Mouse (Mus musculus) embryonic facial prominence, embryonic 13.5 days (tissue): ENCODE results near the gene Fam222b. TPM values are rescaled to one million over a fixed set of nuclear protein-coding genes. Genes with fewer than 3 reads are reported as not detected.

Source experiments
- ATAC-seq: fragments of 200-750 bp; cut with Nextera tagmentation; 2 replicates; pipeline ENCODE4 v1.8.0; 2017; ENCODE audit warnings: low read depth; ENCODE audit not compliant: insufficient number of reproducible peaks, insufficient read depth, low FRiP score, low TSS enrichment
- H3K27ac ChIP-seq: fragments of 300-500 bp; sonication (generic); 2 replicates; pipeline ENCODE4 v1.5.1; 2015; ENCODE audit warnings: moderate library complexity, mild to moderate bottlenecking, inconsistent platforms
- H3K27me3 ChIP-seq: fragments of 300-500 bp; sonication (generic); 2 replicates; pipeline ENCODE4 v1.6.1; 2015; ENCODE audit warnings: mild to moderate bottlenecking, inconsistent platforms
- H3K36me3 ChIP-seq: fragments of 300-500 bp; sonication (generic); 2 replicates; pipeline ENCODE4 v1.6.1; 2015; ENCODE audit warnings: mild to moderate bottlenecking, inconsistent platforms
- H3K4me1 ChIP-seq: fragments of 300-500 bp; sonication (generic); 2 replicates; pipeline ENCODE4 v1.6.1; 2015; ENCODE audit warnings: inconsistent platforms
- H3K4me2 ChIP-seq: fragments of 300-500 bp; sonication (generic); 2 replicates; pipeline ENCODE4 v1.6.1; 2015; ENCODE audit warnings: moderate library complexity, mild to moderate bottlenecking, inconsistent platforms
- H3K4me3 ChIP-seq: fragments of 300-500 bp; sonication (generic); 2 replicates; pipeline ENCODE4 v1.5.1; 2015; ENCODE audit warnings: mild to moderate bottlenecking, inconsistent platforms
- H3K9ac ChIP-seq: fragments of 300-500 bp; sonication (generic); 2 replicates; pipeline ENCODE4 v1.6.1; 2015; ENCODE audit warnings: mild to moderate bottlenecking, inconsistent platforms
- H3K9me3 ChIP-seq: fragments of 300-500 bp; sonication (generic); 2 replicates; pipeline ENCODE4 v1.6.1; 2016; ENCODE audit warnings: inconsistent platforms
- WGBS: fragments of 180-500 bp; shearing (Covaris S2); methylation state at CpG from one replicate; pipeline ENCODE4 v1.1.7; 2015; ENCODE audit warnings: mixed read lengths; 5-methylcytosine and 5-hydroxymethylcytosine counted together
- polyA plus RNA-seq: library from polyadenylated mRNA; unstranded; fragments of >200 nt; fragmentation: Nextera tagmentation; extraction: Ambion mirVana; gene quantifications from 2 replicates; pipeline ENCODE4 v1.2.1, GENCODE M21; 2015

Fam222b gene
- polyA plus RNA-seq, 1 experiment from 2014 or later = 16.9 TPM

- Histone ChIP-seq H3K4me2 (no peak overlapping the region), H3K4me1 (peaks cover 35% of the 10 kb centered on the region), H3K9me3 (no peaks in the 10 kb centered on the region), H3K4me3 (no peak overlapping the region), H3K27me3 (no peaks in the 10 kb centered on the region), H3K9ac (no peak overlapping the region), H3K27ac (no peak overlapping the region), H3K36me3 (peaks cover 75% of the 10 kb centered on the region)
- 86% methylated on average over 18 of the region's 18 CpGs for WGBS
- no peak for ATAC-seq
Observed at GRCm38 (mm10) chr11:78160171-78160570, 65.7 kb downstream of the Fam222b start.

- ATAC-seq = no peak
- Histone ChIP-seq H3K9ac (no peak overlapping the region), H3K4me3 (no peak overlapping the region)
Observed at GRCm38 (mm10) chr11:78160675-78161074, 66.2 kb downstream of the Fam222b start.

GRCm38 (mm10) chr11:78161169-78161568 is 66.7 kb downstream of the Fam222b start:
- Histone ChIP-seq H3K27me3 (no peaks in the 10 kb centered on the region), H3K9me3 (no peaks in the 10 kb centered on the region), H3K27ac (peak overlapping the region; percentile 60; the same call in 1 of the 2 replicates), H3K4me3 (peak overlapping the region; percentile 1; the same call in 1 of the 2 replicates), H3K4me1 (peaks cover 41% of the 10 kb centered on the region), H3K4me2 (no peak overlapping the region), H3K9ac (no peak overlapping the region), H3K36me3 (peaks cover 70% of the 10 kb centered on the region)
- no peak for ATAC-seq
- WGBS = 90% methylated on average over 14 of the region's 14 CpGs

More at GRCm38 (mm10) chr11:78160675-78161074, 66.2 kb downstream of the Fam222b start:
- H3K27me3 ChIP-seq = no peaks in the 10 kb centered on the region
- 0 out of 2 replicates have a peak overlapping the region, but pooled peaks have one; percentile 60 for H3K27ac ChIP-seq
- peaks cover 36% of the 10 kb centered on the region for H3K4me1 ChIP-seq
- peaks cover 72% of the 10 kb centered on the region for H3K36me3 ChIP-seq
- H3K9me3 ChIP-seq = no peaks in the 10 kb centered on the region
- H3K4me2 ChIP-seq = no peak overlapping the region
- WGBS = 86% methylated on average over 3 of the region's 3 CpGs

GRCm38 (mm10) chr11:78161968-78162367 is 67.5 kb downstream of the Fam222b start:
- H3K4me3 ChIP-seq = peak overlapping the region; percentile 91; the same call in 1 of the 2 replicates

GRCm38 (mm10) chr11:78162504-78162903 is 68.0 kb downstream of the Fam222b start:
- peaks cover 59% of the 10 kb centered on the region for H3K36me3 ChIP-seq
- WGBS = 51% methylated on average over 6 of the region's 6 CpGs
- no peaks in the 10 kb centered on the region for H3K27me3 ChIP-seq
- peaks cover 49% of the 10 kb centered on the region for H3K4me1 ChIP-seq
- H3K9ac ChIP-seq = peak overlapping the region; percentile 96
- ATAC-seq = no peak
- no peaks in the 10 kb centered on the region for H3K9me3 ChIP-seq
- H3K4me3 ChIP-seq = peak overlapping the region; percentile 91
- H3K27ac ChIP-seq = peak overlapping the region; percentile 99
- H3K4me2 ChIP-seq = peak overlapping the region; percentile 76

More at GRCm38 (mm10) chr11:78161968-78162367, 67.5 kb downstream of the Fam222b start:
- Histone ChIP-seq H3K4me1 (peaks cover 49% of the 10 kb centered on the region), H3K36me3 (peaks cover 64% of the 10 kb centered on the region), H3K4me2 (peak overlapping the region; percentile 76), H3K9me3 (no peaks in the 10 kb centered on the region), H3K27ac (peak overlapping the region; percentile 99), H3K9ac (no peak overlapping the region; the same call in 1 of the 2 replicates), H3K27me3 (no peaks in the 10 kb centered on the region)
- no peak for ATAC-seq
- WGBS = 41% methylated on average over 4 of the region's 4 CpGs

- ATAC-seq = no peak
- Histone ChIP-seq H3K4me2 (peak overlapping the region; percentile 76), H3K27ac (peak overlapping the region; percentile 99), H3K9ac (peak overlapping the region; percentile 96), H3K36me3 (peaks cover 54% of the 10 kb centered on the region), H3K4me3 (peak overlapping the region; percentile 91), H3K27me3 (no peaks in the 10 kb centered on the region), H3K9me3 (no peaks in the 10 kb centered on the region), H3K4me1 (peaks cover 49% of the 10 kb centered on the region)
- WGBS = 33% methylated on average over 2 of the region's 2 CpGs
Observed at GRCm38 (mm10) chr11:78163045-78163444, 68.6 kb downstream of the Fam222b start.

- H3K27me3 ChIP-seq = no peaks in the 10 kb centered on the region
- peak overlapping the region; percentile 91 for H3K4me3 ChIP-seq
- peak overlapping the region; percentile 96 for H3K9ac ChIP-seq
- peak; percentile 50 for ATAC-seq
- peak overlapping the region; percentile 99 for H3K27ac ChIP-seq
- H3K4me2 ChIP-seq = peak overlapping the region; percentile 76
- H3K36me3 ChIP-seq = peaks cover 45% of the 10 kb centered on the region
- WGBS = under 1% methylated on average over 22 of the region's 22 CpGs
- H3K9me3 ChIP-seq = no peaks in the 10 kb centered on the region
- peaks cover 47% of the 10 kb centered on the region for H3K4me1 ChIP-seq
Observed at GRCm38 (mm10) chr11:78163681-78164603, 69.5 kb downstream of the Fam222b start.

GRCm38 (mm10) chr11:78164604-78164923 is 70.1 kb downstream of the Fam222b start:
- Histone ChIP-seq H3K27ac (peak overlapping the region; percentile 99), H3K36me3 (peaks cover 40% of the 10 kb centered on the region), H3K4me3 (peak overlapping the region; percentile 91), H3K4me2 (peak overlapping the region; percentile 76), H3K9ac (peak overlapping the region; percentile 96), H3K27me3 (no peaks in the 10 kb centered on the region), H3K9me3 (no peaks in the 10 kb centered on the region), H3K4me1 (peaks cover 46% of the 10 kb centered on the region)
- ATAC-seq = no peak
- WGBS = under 1% methylated on average over 14 of the region's 14 CpGs

- H3K27me3 ChIP-seq = no peaks in the 10 kb centered on the region
- peak within 1 kb of the TSS; percentile 96 for H3K9ac ChIP-seq
- H3K27ac ChIP-seq = peak within 1 kb of the TSS; percentile 99
- peaks cover 34% of the 10 kb centered on the region for H3K36me3 ChIP-seq
- peak within 1 kb of the TSS; percentile 76 for H3K4me2 ChIP-seq
- under 1% methylated on average over 66 of the region's 78 CpGs for whole genome bisulfite sequencing
- H3K4me1 ChIP-seq = peaks cover 46% of the 10 kb centered on the region
- peak; percentile 69 for ATAC-seq
- no peaks in the 10 kb centered on the region for H3K9me3 ChIP-seq
- H3K4me3 ChIP-seq = peak within 1 kb of the TSS; percentile 91
Observed at GRCm38 (mm10) chr11:78164924-78165760, 70.7 kb downstream of the Fam222b start, which contains the start of gene Traf4. Traf4 (minus strand) TSS chr11:78165589.

- no peaks in the 10 kb centered on the region for H3K27me3 ChIP-seq
Observed at GRCm38 (mm10) chr11:78165761-78166109, 71.3 kb downstream of the Fam222b start.

GRCm38 (mm10) chr11:78166161-78166560 is 71.7 kb downstream of the Fam222b start:
- no peaks in the 10 kb centered on the region for H3K9me3 ChIP-seq
- H3K4me2 ChIP-seq = peak overlapping the region; percentile 76
- peaks cover 24% of the 10 kb centered on the region for H3K36me3 ChIP-seq
- peak overlapping the region; percentile 99 for H3K27ac ChIP-seq
- peak overlapping the region; percentile 91 for H3K4me3 ChIP-seq
- no peak for ATAC-seq
- H3K9ac ChIP-seq = peak overlapping the region; percentile 96
- H3K4me1 ChIP-seq = peaks cover 40% of the 10 kb centered on the region
- no peaks in the 10 kb centered on the region for H3K27me3 ChIP-seq
- 36% methylated on average over 4 of the region's 4 CpGs for WGBS

More at GRCm38 (mm10) chr11:78165761-78166109, 71.3 kb downstream of the Fam222b start:
- ATAC-seq = no peak
- H3K4me1 ChIP-seq = peaks cover 42% of the 10 kb centered on the region
- peak overlapping the region; percentile 91 for H3K4me3 ChIP-seq
- no peaks in the 10 kb centered on the region for H3K9me3 ChIP-seq
- H3K36me3 ChIP-seq = peaks cover 28% of the 10 kb centered on the region
- H3K4me2 ChIP-seq = peak overlapping the region; percentile 76
- 3% methylated on average over 16 of the region's 16 CpGs for WGBS
- peak overlapping the region; percentile 99 for H3K27ac ChIP-seq
- H3K9ac ChIP-seq = peak overlapping the region; percentile 96
